Mouse (Mus musculus) thymus, postnatal 4 days (tissue): ENCODE data around the gene 2410004B18Rik.
"Not testable (repeated sequence)": the region's sequence is repeated elsewhere in the genome, so short reads cannot be mapped to it uniquely, and the experiment has no call there.

Experiments
- DNase-seq: peaks from one replicate; pipeline ENCODE4 v3.0.0; 2021

2410004B18Rik gene

GRCm38 (mm10) chr3:145965583-145965982 is 27.8 kb downstream of the 2410004B18Rik start:
- not testable (repeated sequence) for DNase-seq

GRCm38 (mm10) chr3:145966806-145967205 is 29.0 kb downstream of the 2410004B18Rik start:
- DNase-seq = no peak

DNA sequence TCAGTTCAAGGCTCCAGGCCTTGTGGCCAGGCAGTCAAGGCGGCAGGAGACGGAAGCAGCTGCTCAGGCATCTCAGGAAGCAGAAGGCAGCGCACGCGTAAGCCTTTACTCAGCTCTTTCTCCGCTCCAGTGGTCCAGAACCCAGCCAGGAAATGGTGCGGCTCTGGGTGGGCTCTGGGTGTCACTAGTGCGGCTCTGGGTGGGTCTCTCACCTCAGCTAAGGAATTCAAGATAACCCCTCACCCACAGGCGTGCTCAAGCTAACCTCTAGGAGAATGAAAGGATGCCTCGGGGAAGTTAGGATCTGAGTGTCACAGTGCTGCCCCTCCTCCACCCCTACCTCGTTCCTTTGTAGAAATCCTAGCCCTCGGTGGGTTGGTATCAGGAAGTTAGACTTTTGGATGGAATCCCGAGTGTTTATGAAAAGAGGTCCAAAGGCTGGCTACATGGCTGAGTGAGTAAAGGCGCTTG is 31.3 kb downstream of the 2410004B18Rik start:
- no peak for DNase-seq

GRCm38 (mm10) chr3:145971501-145971900 is 33.7 kb downstream of the 2410004B18Rik start:
- no peak for DNase-seq

DNA sequence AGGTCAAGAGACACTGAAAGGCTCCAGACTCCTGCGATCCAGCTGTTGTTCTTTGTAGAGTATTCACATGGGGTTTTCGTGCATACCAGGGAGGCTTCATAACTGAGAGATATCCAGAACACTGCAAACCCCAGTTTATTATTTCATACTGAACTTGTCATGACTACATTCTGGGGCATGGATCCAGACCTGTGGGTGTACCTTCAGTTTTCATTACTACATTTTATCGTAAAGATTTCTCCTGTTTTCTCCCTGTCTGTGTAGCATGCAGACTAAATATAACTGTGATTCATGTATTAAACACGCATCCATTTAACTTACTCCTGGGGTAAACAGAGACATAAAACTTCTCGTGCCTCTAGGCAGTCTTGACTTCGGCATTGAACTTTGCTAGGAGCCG is 37.2 kb downstream of the 2410004B18Rik start:
- no peak for DNase-seq

DNA sequence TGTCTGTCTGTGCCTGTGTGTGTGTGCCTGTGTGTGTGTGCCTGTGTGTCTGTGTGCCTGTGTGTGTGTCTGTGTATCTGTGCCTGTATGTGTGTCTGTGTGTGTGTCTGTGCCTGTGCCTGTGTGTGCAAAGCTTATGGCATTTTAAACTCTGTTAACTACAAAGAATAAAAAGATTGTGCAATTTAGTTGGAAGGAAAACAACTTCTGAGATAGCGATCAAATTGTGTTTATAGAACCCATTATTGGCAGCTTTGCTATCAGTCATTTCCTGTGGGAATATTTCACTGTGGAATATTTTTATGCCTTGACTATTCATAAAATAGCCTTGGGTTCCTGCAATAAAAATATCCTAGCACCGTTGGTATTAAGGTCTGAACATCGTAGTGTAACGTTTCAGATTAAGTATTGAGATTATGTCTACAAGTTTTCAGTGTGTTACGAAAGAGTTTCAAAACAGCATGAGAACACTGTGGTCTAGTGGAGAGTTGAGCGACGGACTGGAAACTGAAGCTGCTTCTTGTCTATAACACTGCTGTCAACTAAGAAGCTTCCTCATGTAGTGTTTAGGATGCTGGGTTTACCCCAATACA is 47.6 kb downstream of the 2410004B18Rik start:
- no peak for DNase-seq

- no peak for DNase-seq
Measured at GRCm38 (mm10) chr3:145986317-145987001, 48.6 kb downstream of the 2410004B18Rik start.

DNA sequence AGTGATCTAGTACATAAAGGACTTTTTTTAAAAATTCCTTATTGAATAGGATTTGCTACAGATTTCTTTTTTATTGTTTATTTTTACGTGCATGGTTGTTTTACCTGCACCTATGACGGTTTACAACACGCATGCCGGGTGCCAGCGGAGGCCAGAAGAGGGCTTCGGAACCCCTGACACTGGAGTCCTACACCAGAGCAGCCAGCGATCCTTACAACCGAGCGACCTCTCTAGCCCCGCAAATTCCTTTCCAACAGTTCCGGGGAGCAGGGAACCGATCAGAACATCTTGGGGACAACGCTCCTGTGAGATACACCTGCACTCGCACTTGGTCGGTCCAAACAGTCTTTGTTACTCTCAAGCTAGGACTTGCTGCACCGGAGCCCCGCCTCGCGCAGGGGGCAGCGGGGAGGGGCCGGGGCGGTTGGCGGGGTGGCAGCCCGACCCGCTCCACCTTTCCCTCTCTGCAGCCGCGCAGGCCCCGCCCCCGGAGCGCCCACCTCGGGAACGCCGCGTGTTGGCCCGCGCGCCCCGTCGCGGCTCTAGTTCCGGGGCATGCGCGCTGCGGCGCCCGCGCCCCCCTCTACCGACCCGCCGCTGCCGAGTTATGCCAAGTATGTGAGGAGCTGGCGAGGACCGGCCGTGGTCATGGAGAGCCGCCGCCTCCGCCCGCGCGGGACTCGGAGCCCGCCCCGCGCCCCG is 49.6 kb downstream of the 2410004B18Rik start, which contains the start of gene Syde2:
Gene Syde2, plus strand, starts transcription at position 603 of the 702 bp plus-strand sequence.
- peak; percentile 88 for DNase-seq

DNA sequence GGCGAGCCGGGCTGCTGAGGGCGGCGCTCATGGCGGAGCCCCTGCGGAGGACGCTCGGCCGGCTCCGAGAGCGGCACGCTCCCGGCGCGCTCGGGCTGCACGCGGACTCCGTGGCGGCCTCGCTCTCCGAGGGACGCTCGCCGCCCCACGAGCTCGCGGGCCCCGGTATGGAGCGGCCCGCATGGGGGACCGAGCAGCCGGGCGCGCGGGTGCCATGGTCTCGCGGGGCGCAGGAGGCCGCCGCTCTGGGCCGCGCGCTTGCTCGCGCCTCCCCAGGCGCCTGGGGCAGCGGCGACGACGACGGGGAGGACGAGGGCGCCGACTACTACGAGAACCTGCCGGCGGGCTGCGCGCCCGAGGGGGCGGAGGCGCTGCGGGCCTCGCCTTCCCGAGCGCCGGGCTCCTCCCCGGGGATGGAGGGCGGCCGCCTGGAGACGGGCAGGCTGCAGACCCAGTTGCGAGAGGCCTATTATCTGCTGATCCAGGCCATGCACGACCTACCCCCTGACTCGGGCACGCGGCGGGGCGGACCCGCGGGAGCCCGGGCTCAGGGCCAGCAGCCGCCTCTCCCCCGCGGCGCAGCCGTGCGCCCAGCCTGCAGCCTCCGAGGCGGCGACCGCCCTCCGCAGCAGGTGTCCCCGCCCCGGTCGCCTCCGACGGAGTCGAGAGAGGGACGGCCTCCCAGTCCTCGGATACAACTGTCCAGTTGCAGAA is 50.3 kb downstream of the 2410004B18Rik start:
- DNase-seq = peak; percentile 67

- DNase-seq = peak; percentile 15
Measured at GRCm38 (mm10) chr3:145988684-145989575, 51.1 kb downstream of the 2410004B18Rik start.

- peak; percentile 16 for DNase-seq
Measured at GRCm38 (mm10) chr3:145989576-145990081, 51.8 kb downstream of the 2410004B18Rik start.

GRCm38 (mm10) chr3:145991130-145991529 is 53.3 kb downstream of the 2410004B18Rik start:
- DNase-seq = no peak

DNA sequence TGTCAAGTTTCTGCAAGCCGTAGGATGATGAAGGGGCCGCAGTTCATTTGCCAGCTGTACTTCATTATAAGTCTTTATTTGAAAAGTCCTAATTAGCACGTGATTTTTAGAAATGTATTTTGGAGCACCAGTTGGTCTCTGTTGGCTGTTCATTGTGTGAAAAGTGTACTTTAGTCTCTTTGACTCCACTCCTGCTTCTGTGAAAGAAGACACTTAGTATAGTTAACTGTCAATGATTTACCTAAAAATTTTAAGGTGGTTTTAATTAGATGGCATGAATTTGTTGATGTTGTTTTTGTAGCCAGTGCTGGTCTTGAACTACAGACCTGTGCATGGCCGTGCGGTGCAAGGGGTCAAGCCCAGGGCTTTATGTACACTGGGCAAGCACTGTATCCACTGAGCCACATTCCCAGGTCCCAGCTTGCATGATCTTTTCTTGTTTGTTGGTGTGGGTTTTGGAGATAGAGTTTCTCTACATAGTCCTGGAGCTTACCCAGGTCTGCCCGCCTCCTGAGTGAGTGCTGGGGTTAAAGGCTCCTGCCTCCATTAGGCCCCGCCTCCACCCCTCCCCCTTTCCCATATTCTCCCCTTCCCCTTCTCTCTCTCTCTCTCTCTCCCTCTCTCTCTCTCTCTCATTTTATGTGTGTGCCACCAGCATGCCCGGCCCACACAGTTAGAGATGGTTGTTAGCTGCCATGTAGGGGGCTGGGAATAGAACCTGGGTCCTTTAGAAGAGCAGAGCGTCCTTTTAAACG is 54.3 kb downstream of the 2410004B18Rik start:
- no peak for DNase-seq

- no peak for DNase-seq
Measured at GRCm38 (mm10) chr3:145992796-145993195, 55.0 kb downstream of the 2410004B18Rik start.

DNA sequence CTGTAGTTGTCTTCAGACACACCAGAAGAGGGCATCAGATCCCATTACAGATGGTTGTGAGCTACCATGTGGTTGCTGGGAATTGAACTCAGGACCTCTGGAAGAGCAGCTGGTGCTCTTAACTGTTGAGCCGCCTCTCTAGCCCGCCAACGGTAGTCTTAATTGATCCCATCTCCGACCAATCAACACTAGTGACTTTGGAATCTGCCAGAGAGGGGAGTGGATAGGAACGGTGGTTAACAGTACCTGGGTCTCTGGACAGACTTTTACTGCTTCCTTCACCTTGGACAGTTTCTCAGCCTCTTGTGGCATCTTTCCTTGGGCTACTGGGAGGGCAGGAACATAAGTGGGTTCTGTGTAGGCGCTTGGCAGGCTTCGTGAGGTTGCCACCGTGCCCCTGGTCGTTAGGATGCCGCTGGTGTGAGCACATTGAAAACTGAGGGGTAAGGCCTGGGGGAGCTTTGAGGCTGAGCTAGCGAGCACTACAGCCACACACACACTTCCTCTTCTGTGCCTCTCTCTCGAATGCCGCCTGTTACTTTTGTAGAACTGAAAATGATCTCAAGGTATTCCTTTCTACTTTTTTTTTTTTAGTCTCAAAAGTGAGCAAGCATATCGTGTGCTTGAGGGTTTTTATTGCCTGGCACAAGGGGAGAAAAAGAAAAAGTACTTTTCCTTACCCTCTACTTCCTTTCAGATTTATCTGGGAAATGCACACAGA is 55.8 kb downstream of the 2410004B18Rik start:
- no peak for DNase-seq
